Mouse (Mus musculus) E14TG2a.4 (cell line): ENCODE data around the gene Pomt2.

Experiments used
- CTCF ChIP-seq: conservative IDR thresholded peaks from 2 replicates; pipeline ENCODE4 v1.5.1; 2014; ENCODE audit warnings: low read length
- NANOG ChIP-seq: IDR thresholded peaks from 2 replicates; pipeline ENCODE4 v1.6.1; 2014; ENCODE audit warnings: borderline replicate concordance, low read length, mixed read lengths
- POU5F1 ChIP-seq: IDR thresholded peaks from 2 replicates; pipeline ENCODE4 v1.6.1; 2014; ENCODE audit warnings: low read length, borderline replicate concordance

- TF ChIP-seq CTCF (peak; percentile 93), NANOG (no peak), POU5F1 (no peak)
Measured at GRCm38 (mm10) chr12:87088331-87088730, 59.4 kb downstream of the Pomt2 start.
